Mouse (Mus musculus): ENCODE data around the gene Defb26.

The Defb26 gene

GRCm38 (mm10) chr2:152464570-152465150 lies 46.8 kb downstream of the Defb26 start, which contains the start of gene Defb23:
Gene Defb23, minus strand, starts transcription at chr2:152464620.
- no peak for DNase-seq

- no peak for DNase-seq
Measured at GRCm38 (mm10) chr2:152459241-152459640, 52.3 kb downstream of the Defb26 start.

Data from kidney, adult 9 months (tissue).